Mouse (Mus musculus) heart, postnatal 0 days (tissue): ENCODE results near the gene Adh5.

ENCODE experiments used
- CTCF ChIP-seq: IDR thresholded peaks from 2 replicates; pipeline ENCODE4 v1.5.1; 2016; ENCODE audit warnings: antibody characterized with exemption, control low read depth, low read depth
- EP300 ChIP-seq: IDR thresholded peaks from 2 replicates; pipeline ENCODE4 v1.6.1; 2016; ENCODE audit warnings: antibody characterized with exemption, low read depth

DNA sequence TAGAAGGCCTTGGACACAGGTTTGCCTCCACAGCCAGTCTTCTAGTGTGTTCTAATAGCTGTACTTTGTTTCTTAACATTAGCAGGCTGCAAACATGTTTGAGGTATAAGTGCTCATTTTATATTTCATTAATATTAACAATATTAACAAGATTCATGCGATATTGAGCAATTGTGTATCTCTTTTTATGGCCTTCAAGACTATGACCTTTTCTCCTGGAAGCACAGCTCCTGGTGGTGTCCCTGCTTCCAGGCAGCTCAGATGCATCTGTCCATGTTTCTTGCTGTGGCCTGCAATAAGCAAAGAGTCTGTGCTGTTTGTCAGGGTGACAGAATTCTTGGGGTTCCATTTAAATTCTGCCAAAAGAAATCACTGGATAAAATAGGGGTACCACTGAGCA lies 33.3 kb upstream of the Adh5 start:
- no peak for TF ChIP-seq CTCF
- no peak for TF ChIP-seq EP300
